Mouse (Mus musculus) skeletal muscle tissue, adult 2 months (tissue): ENCODE measurements around the gene Tmem170.
A peak's percentile ranks its signal among the peaks of the same experiment; 100 is the strongest.

ENCODE experiments used
- DNase-seq: peaks from one replicate; pipeline ENCODE4 v3.0.0-alpha.2; 2012; ENCODE audit warnings: low read depth, low spot score

Tmem170 gene

GRCm38 (mm10) chr8:111876355-111876948 lies at the start of gene Tmem170:
TSS of gene Tmem170 (minus strand) at chr8:111876750.
- peak; percentile 96 for DNase-seq

GRCm38 (mm10) chr8:111924976-111925375 lies 48.4 kb upstream of the Tmem170 start:
- DNase-seq = no peak

DNA sequence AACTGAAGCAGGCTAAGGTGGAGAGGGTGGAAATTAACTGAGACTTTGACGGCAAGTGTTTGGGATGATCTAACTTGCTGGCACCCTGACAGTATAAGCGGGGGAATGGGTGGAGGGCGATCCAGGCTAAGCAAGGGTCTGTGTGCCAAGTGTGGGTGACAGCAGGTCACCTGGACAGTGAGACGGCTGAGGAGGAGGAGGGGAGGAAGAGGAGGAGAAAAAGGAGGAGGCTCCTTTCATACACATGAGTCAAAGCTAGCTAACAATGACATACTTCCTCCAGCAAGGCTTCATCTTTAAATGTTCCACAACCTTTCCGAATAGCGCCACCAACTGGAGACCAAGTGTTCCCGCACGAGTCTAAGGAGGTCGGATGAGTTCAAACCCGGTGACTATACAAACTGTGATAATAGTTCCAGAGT lies 46.8 kb upstream of the Tmem170 start:
- DNase-seq = peak; percentile 50

DNA sequence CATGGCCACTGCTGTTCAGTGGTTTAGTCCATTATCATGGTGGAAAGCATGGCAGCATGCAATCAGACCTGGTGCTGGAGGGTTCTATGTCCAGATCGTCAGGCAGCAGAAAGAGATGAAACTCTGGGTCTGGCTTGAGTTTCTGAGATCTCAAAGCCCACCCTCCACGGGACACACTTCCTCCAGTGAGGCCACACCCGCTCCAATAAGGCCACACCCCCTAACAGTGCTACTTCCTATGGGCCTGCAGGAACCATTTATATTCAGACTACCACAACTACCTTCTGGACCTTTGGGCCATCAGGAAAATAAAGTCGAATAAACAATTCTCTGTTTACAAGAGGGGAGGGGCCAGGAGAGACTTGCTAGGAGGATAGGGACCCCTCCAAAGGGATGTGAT lies 44.4 kb upstream of the Tmem170 start:
- DNase-seq = no peak

- no peak for DNase-seq
Measured at GRCm38 (mm10) chr8:111919663-111920062, 43.1 kb upstream of the Tmem170 start.

GRCm38 (mm10) chr8:111912860-111913432 lies 36.4 kb upstream of the Tmem170 start:
- DNase-seq = no peak

DNA sequence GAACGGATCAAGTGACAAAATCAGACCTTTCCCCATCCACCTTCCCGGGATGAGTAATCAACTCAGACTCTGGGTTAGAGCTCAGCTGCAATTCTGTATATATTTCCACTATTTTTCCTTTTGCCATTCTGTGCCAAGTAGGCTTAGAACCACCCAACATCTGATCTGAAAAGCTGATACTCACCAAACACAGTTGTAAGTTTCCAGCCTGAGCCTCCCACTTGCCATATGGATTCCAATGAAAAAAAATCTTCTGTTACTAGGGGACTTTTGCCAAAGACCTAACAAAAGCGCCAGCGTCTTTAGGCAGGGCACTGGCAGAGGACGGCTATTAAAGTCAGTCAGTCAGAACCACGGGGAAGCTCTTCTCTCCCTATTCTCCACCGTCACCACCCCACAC lies 35.0 kb upstream of the Tmem170 start:
- no peak for DNase-seq

DNA sequence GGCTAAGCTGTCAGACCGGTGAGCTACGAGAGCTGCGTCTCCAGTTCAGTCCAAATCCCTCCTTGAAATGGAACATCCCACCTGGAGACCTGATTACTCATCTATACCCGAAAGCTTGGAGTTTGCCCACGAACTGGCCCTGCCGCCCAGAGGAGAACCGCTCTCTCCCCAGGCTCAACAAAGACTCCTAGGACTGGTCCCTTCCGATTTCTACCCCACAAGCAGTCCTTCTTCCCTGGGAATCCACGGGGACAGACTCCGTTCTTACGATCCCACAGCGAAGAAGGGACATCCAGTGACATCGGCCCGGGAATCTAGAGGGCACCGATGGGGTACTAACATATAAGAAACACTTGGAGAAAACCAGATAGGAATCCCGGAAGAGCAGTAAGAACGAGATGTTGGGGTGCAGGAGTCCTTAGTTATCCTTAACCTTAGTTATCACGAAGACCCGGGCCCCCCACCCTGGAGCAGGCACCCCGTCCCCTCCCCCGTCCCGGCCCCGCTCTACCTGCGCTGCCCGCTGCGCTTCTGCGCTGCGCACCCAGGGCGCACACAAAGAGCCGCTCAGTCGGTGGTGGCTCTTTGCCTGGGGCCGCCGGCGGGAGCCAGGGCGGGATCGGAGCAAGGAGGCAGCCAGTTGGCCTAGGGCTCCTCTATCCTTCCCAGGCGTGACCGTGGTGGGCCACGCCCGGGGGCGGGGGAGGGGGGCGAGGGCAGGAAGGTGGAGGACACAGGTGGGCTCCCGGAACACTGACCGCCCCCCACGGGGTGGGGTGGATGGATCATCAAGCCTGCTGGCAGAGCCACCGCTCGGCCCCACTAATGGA lies 33.3 kb upstream of the Tmem170 start, which contains the start of gene Chst5:
Gene Chst5, minus strand, starts transcription at position 827 of the 830 bp plus-strand sequence.
- no peak for DNase-seq

- DNase-seq = no peak
Measured at GRCm38 (mm10) chr8:111905500-111906121, 29.1 kb upstream of the Tmem170 start.

- DNase-seq = peak; percentile 74
Measured at GRCm38 (mm10) chr8:111902080-111902479, 25.5 kb upstream of the Tmem170 start.

GRCm38 (mm10) chr8:111898586-111898985 lies 22.0 kb upstream of the Tmem170 start:
- no peak for DNase-seq

GRCm38 (mm10) chr8:111894955-111895354 lies 18.4 kb upstream of the Tmem170 start:
- DNase-seq = no peak

DNA sequence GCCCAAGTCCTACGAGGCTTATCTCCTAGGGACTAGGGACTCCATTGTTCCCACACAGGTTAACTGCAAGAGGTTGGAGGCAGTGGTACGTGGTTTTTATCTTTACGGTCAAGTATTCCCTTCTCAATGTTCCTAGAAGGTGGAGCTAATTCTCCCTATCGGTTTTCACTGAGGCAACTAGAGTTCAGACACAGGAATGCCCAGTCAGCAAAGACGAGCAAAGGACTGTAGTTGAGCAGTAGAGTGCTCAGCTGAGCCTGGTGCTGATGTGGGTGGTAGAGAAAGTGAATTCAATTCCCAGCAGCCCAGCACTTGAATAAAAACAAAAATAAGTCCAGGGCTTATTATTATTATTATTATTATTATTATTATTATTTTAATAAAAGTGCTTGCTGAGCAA lies 16.1 kb upstream of the Tmem170 start:
- DNase-seq = no peak

DNA sequence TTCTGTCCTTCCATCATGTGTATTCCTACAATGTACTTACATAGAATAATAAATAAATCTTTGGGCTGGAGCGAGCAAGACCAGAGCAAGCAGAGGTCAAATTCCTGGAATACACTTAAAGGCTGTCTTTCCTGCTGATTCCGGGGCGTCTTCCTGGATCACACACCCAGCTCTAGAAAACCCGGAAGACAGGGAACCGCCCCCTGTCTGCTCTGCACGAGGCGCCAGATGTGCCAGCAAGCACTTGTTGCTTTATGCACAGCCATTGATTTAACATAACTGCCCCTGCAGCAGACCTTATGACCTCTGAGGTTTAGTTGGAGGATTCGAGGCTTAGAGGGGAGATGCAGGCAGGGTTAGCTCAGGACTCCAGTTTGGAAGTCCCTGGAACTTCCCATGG lies 15.4 kb upstream of the Tmem170 start:
- no peak for DNase-seq

DNA sequence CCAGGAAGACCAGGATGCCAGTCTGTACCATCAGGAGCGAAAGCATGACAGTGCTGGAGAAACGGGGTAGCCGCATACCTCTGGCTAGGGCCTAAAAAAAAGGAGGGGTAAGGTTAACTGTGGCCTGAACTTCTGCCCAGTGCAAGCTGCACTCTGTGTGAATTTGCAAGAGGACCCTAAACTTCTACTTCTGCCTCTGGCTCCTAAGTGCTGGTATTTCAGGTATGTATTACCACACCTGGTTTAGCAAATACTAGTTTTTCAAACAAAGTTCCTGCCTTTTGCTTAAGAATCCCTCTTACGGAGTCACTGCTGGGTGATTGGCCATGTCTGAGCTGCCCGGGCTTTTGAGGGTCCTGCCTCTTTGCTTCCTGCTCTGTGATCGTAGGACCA lies 14.4 kb upstream of the Tmem170 start:
- DNase-seq = no peak

- no peak for DNase-seq
Measured at GRCm38 (mm10) chr8:111889931-111890910, 13.7 kb upstream of the Tmem170 start.

- DNase-seq = no peak
Measured at GRCm38 (mm10) chr8:111888091-111888650, 11.6 kb upstream of the Tmem170 start.

DNA sequence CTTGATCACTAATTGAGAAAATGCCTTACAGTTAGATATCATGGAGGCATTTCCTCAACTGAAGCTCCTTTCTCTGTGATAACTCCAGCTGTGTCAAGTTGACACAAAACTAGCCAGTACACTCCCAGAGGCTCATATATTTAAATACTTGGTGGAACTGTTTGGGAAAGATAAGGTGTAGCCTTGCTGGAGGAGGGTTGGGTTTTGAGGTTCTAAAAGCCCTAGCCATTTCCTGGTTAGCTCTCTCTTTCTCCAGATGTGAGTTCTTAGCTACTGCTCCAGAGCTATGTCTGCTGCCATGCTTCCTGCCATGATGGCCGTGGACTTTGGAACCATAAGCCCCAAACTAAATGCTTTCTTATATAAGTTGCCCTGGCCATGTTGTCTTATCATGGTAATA lies 10.9 kb upstream of the Tmem170 start:
- no peak for DNase-seq

- no peak for DNase-seq
Measured at GRCm38 (mm10) chr8:111883615-111884014, 7.1 kb upstream of the Tmem170 start.

- DNase-seq = peak; percentile 30
Measured at GRCm38 (mm10) chr8:111881591-111881990, 5.0 kb upstream of the Tmem170 start.

DNA sequence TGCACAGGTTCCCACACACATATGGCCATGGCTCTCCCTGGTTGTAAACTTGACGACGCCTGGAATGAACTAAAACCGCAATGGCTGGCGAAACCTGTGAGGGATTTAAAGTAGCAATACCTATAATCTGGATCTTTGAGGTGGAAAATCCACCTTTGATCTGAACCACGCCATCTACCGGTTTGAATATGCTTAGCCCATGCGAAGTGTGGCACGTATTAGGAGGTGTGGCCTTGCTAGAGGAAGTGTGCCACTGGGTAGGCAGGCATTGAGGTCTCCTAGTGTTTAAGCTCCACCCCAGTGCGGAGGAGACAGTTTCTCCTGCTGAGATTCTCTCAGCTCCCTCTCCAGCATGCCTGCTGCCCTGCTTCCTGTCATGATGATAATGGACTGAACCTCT lies 1.2 kb upstream of the Tmem170 start:
- no peak for DNase-seq
